Mouse (Mus musculus): ENCODE measurements around the gene Hcn2.

- TF ChIP-seq CTCF (IDR thresholded peaks at IDR 0.05; ENCODE audit: low read depth), result no peak
- TF ChIP-seq EP300 (optimal IDR thresholded peaks at IDR 0.05), result no peak
Observed at GRCm38 (mm10) chr10:79773208-79773607, 56.8 kb downstream of the Hcn2 start.

Data from stomach, postnatal 0 days (tissue).